Mouse (Mus musculus) liver, embryonic 12.5 days (tissue): ENCODE results near the gene Ildr2. TPM values are rescaled to one million over a fixed set of nuclear protein-coding genes. Genes with fewer than 3 reads are reported as not detected.

ENCODE experiments used
- ATAC-seq: fragments of 200-750 bp; cut with Nextera tagmentation; 2 replicates; pipeline ENCODE4 v1.8.0; 2017; ENCODE audit warnings: moderate number of reproducible peaks, mild to moderate bottlenecking, moderate library complexity
- H3K27ac ChIP-seq: fragments of 300-500 bp; sonication (generic); 2 replicates; pipeline ENCODE4 v1.5.1; 2016; ENCODE audit warnings: mild to moderate bottlenecking
- H3K27me3 ChIP-seq: fragments of 300-500 bp; sonication (generic); replicated peaks from 2 replicates; pipeline ENCODE4 v1.6.1; 2016; ENCODE audit warnings: mild to moderate bottlenecking, moderate library complexity
- H3K36me3 ChIP-seq: fragments of 300-500 bp; sonication (generic); 2 replicates; pipeline ENCODE4 v1.6.1; 2016; ENCODE audit warnings: mild to moderate bottlenecking, moderate library complexity
- H3K4me1 ChIP-seq: fragments of 300-500 bp; sonication (generic); 2 replicates; pipeline ENCODE4 v1.6.1; 2016
- H3K4me2 ChIP-seq: fragments of 300-500 bp; sonication (generic); 2 replicates; pipeline ENCODE4 v1.6.1; 2016; ENCODE audit warnings: mild to moderate bottlenecking, moderate library complexity
- H3K4me3 ChIP-seq: fragments of 300-500 bp; sonication (generic); 2 replicates; pipeline ENCODE4 v1.5.1; 2016; ENCODE audit warnings: mild to moderate bottlenecking, moderate library complexity
- H3K9ac ChIP-seq: fragments of 300-500 bp; sonication (generic); 2 replicates; pipeline ENCODE4 v1.6.1; 2016; ENCODE audit warnings: mild to moderate bottlenecking, moderate library complexity
- H3K9me3 ChIP-seq: fragments of 300-500 bp; sonication (generic); replicated peaks from 2 replicates; pipeline ENCODE4 v1.6.1; 2016; ENCODE audit warnings: mild to moderate bottlenecking, moderate library complexity
- WGBS: fragments of 180-500 bp; shearing (Covaris S2); methylation state at CpG from one replicate; pipeline ENCODE4 v1.1.7; 2016; ENCODE audit not compliant: insufficient replicate concordance; 5-methylcytosine and 5-hydroxymethylcytosine counted together
- polyA plus RNA-seq: library from polyadenylated mRNA; unstranded; fragments of >200 nt; fragmentation: Nextera tagmentation; extraction: Ambion mirVana; gene quantifications from 2 replicates; pipeline ENCODE4 v1.2.1, GENCODE M21; 2016

Ildr2 gene
- 0.12 and 0.41 TPM in 2 replicates for polyA plus RNA-seq

- 3% methylated on average over 72 of the region's 72 CpGs for WGBS
- Histone ChIP-seq H3K9ac (no peak within 1 kb of the TSS), H3K9me3 (no peaks in the 10 kb centered on the region), H3K27me3 (peaks cover 69% of the 10 kb centered on the region), H3K27ac (no peak within 1 kb of the TSS), H3K36me3 (no peaks in the 10 kb centered on the region), H3K4me3 (peak within 1 kb of the TSS; percentile 42), H3K4me2 (peak within 1 kb of the TSS; percentile 60), H3K4me1 (no peaks in the 10 kb centered on the region)
- peak; percentile 61; the same call in 1 of the 2 replicates for ATAC-seq
Observed at GRCm38 (mm10) chr1:166253898-166254894, at the start of gene Ildr2. Gene Ildr2 (plus strand): TSS chr1:166254139.

DNA sequence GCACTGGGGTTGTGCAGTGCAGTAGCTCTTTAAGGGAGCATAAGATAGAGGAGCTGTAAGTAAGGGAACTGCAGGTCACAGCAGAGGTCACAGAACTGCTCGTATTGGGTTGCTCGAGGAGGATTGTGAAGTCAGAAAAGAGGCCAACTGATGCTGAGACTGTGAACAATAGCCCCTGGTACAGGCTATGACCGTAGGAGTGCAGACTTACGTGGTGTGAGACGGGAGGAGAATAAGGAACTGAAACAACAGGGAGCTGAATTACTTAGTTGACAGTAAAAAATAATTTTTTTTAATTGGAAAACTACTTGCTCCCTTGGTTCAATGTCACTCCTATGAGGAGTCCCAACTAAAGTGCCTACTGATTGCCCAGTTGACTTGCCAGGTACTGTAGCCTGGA lies 49.8 kb upstream of the Ildr2 start:
- ATAC-seq: no peak
- H3K27me3 ChIP-seq: no peaks in the 10 kb centered on the region
- H3K4me2 ChIP-seq: no peak overlapping the region
- H3K36me3 ChIP-seq: no peaks in the 10 kb centered on the region
- 40% methylated on average over 5 of the region's 5 CpGs for WGBS
- H3K9ac ChIP-seq: no peak overlapping the region
- H3K4me1 ChIP-seq: no peaks in the 10 kb centered on the region
- H3K27ac ChIP-seq: no peak overlapping the region
- no peak overlapping the region for H3K4me3 ChIP-seq
- no peaks in the 10 kb centered on the region for H3K9me3 ChIP-seq

GRCm38 (mm10) chr1:166205159-166205558 lies 48.8 kb upstream of the Ildr2 start:
- Histone ChIP-seq H3K9me3 (no peaks in the 10 kb centered on the region), H3K27ac (no peak overlapping the region), H3K4me2 (no peak overlapping the region), H3K4me3 (no peak overlapping the region), H3K36me3 (no peaks in the 10 kb centered on the region), H3K9ac (no peak overlapping the region), H3K27me3 (no peaks in the 10 kb centered on the region), H3K4me1 (no peaks in the 10 kb centered on the region)
- 48% methylated on average over 3 of the region's 3 CpGs for WGBS
- ATAC-seq: no peak

- H3K36me3 ChIP-seq: no peaks in the 10 kb centered on the region
- H3K27me3 ChIP-seq: no peaks in the 10 kb centered on the region
- no peak overlapping the region for H3K9ac ChIP-seq
- WGBS: 69% methylated on average over 6 of the region's 6 CpGs
- no peaks in the 10 kb centered on the region for H3K4me1 ChIP-seq
- no peak overlapping the region for H3K4me2 ChIP-seq
- H3K9me3 ChIP-seq: no peaks in the 10 kb centered on the region
- no peak for ATAC-seq
- H3K4me3 ChIP-seq: no peak overlapping the region
- no peak overlapping the region for H3K27ac ChIP-seq
Observed at GRCm38 (mm10) chr1:166209371-166209770, 44.6 kb upstream of the Ildr2 start.

- no peak overlapping the region for H3K9ac ChIP-seq
- no peak overlapping the region for H3K4me2 ChIP-seq
- H3K4me1 ChIP-seq: no peaks in the 10 kb centered on the region
- H3K27me3 ChIP-seq: no peaks in the 10 kb centered on the region
- WGBS: 66% methylated on average over 4 of the region's 4 CpGs
- no peaks in the 10 kb centered on the region for H3K9me3 ChIP-seq
- ATAC-seq: no peak
- H3K27ac ChIP-seq: no peak overlapping the region
- H3K4me3 ChIP-seq: no peak overlapping the region
- no peaks in the 10 kb centered on the region for H3K36me3 ChIP-seq
Observed at GRCm38 (mm10) chr1:166214181-166214580, 39.8 kb upstream of the Ildr2 start.

GRCm38 (mm10) chr1:166238315-166238969 lies 15.5 kb upstream of the Ildr2 start, which contains the start of gene Mael:
Gene Mael (minus strand): TSS chr1:166238747.
- no peak within 1 kb of the TSS for H3K9ac ChIP-seq
- H3K4me3 ChIP-seq: no peak within 1 kb of the TSS
- no peak for ATAC-seq
- no peaks in the 10 kb centered on the region for H3K27me3 ChIP-seq
- no peak within 1 kb of the TSS for H3K27ac ChIP-seq
- no peaks in the 10 kb centered on the region; the same call in 1 of the 2 replicates for H3K9me3 ChIP-seq
- 69% methylated on average over 53 of the region's 53 CpGs for WGBS
- H3K4me2 ChIP-seq: no peak within 1 kb of the TSS
- no peaks in the 10 kb centered on the region for H3K4me1 ChIP-seq
- H3K36me3 ChIP-seq: no peaks in the 10 kb centered on the region

GRCm38 (mm10) chr1:166244285-166244684 lies 9.7 kb upstream of the Ildr2 start:
- 57% methylated on average over 6 of the region's 6 CpGs for WGBS
- no peak overlapping the region for H3K27ac ChIP-seq
- no peak overlapping the region for H3K4me3 ChIP-seq
- no peak for ATAC-seq
- no peak overlapping the region for H3K9ac ChIP-seq
- H3K9me3 ChIP-seq: no peaks in the 10 kb centered on the region
- H3K36me3 ChIP-seq: no peaks in the 10 kb centered on the region
- H3K4me1 ChIP-seq: no peaks in the 10 kb centered on the region
- H3K4me2 ChIP-seq: no peak overlapping the region
- no peaks in the 10 kb centered on the region for H3K27me3 ChIP-seq

DNA sequence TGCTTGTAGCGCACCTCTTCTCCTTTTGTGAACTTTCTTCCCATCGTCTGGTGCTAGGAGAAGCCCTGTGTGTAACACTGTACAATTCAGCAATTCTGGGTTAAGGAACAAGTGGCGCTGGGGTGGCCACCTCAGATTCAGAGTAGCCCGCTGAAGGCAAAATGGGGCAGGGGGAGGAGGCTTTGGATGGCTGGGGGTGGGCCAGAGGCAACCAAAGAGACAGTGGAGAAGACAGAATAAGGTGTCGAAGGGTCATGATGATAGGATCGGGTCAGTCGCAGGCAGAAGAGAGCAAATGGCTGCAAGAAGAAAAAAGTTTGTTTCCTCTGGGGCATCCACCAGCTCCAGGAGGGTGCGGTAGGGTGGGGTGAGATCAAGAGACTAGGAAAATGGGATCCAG lies 1.2 kb downstream of the Ildr2 start:
- Histone ChIP-seq H3K9ac (no peak overlapping the region), H3K27me3 (peaks cover 69% of the 10 kb centered on the region), H3K9me3 (no peaks in the 10 kb centered on the region), H3K36me3 (no peaks in the 10 kb centered on the region), H3K4me1 (no peaks in the 10 kb centered on the region), H3K27ac (no peak overlapping the region), H3K4me3 (no peak overlapping the region), H3K4me2 (no peak overlapping the region)
- 32% methylated on average over 8 of the region's 8 CpGs for WGBS
- ATAC-seq: no peak

GRCm38 (mm10) chr1:166255651-166256050 lies 1.7 kb downstream of the Ildr2 start:
- 32% methylated on average over 2 of the region's 2 CpGs for WGBS
- Histone ChIP-seq H3K36me3 (no peaks in the 10 kb centered on the region), H3K4me1 (no peaks in the 10 kb centered on the region), H3K9ac (no peak overlapping the region), H3K4me3 (no peak overlapping the region), H3K27ac (no peak overlapping the region), H3K27me3 (peaks cover 69% of the 10 kb centered on the region), H3K9me3 (no peaks in the 10 kb centered on the region), H3K4me2 (no peak overlapping the region)
- ATAC-seq: no peak

- Histone ChIP-seq H3K9me3 (no peaks in the 10 kb centered on the region), H3K9ac (no peak overlapping the region), H3K36me3 (no peaks in the 10 kb centered on the region), H3K4me2 (no peak overlapping the region), H3K27ac (no peak overlapping the region), H3K27me3 (peaks cover 69% of the 10 kb centered on the region), H3K4me3 (no peak overlapping the region), H3K4me1 (no peaks in the 10 kb centered on the region)
- 21% methylated on average over 6 of the region's 6 CpGs for WGBS
- ATAC-seq: no peak
Observed at GRCm38 (mm10) chr1:166256302-166256701, 2.4 kb downstream of the Ildr2 start.

- WGBS: 45% methylated on average over 4 of the region's 4 CpGs
- no peak for ATAC-seq
Observed at GRCm38 (mm10) chr1:166256898-166257297, 3.0 kb downstream of the Ildr2 start.

GRCm38 (mm10) chr1:166259526-166259925 lies 5.6 kb downstream of the Ildr2 start:
- no peaks in the 10 kb centered on the region for H3K9me3 ChIP-seq
- H3K4me3 ChIP-seq: no peak overlapping the region
- H3K27ac ChIP-seq: no peak overlapping the region
- no peak overlapping the region for H3K4me2 ChIP-seq
- no peak overlapping the region for H3K9ac ChIP-seq
- no peaks in the 10 kb centered on the region for H3K36me3 ChIP-seq
- H3K27me3 ChIP-seq: peaks cover 38% of the 10 kb centered on the region
- H3K4me1 ChIP-seq: no peaks in the 10 kb centered on the region
- WGBS: 52% methylated on average over 6 of the region's 6 CpGs
- no peak for ATAC-seq

More at GRCm38 (mm10) chr1:166256898-166257297, 3.0 kb downstream of the Ildr2 start:
- Histone ChIP-seq H3K27ac (no peak overlapping the region), H3K4me2 (no peak overlapping the region), H3K4me3 (no peak overlapping the region), H3K27me3 (peaks cover 64% of the 10 kb centered on the region), H3K9ac (no peak overlapping the region), H3K4me1 (no peaks in the 10 kb centered on the region), H3K9me3 (no peaks in the 10 kb centered on the region), H3K36me3 (no peaks in the 10 kb centered on the region)
